ENCODE assay signal across 22 mouse cellular contexts in the genomic region with DNA sequence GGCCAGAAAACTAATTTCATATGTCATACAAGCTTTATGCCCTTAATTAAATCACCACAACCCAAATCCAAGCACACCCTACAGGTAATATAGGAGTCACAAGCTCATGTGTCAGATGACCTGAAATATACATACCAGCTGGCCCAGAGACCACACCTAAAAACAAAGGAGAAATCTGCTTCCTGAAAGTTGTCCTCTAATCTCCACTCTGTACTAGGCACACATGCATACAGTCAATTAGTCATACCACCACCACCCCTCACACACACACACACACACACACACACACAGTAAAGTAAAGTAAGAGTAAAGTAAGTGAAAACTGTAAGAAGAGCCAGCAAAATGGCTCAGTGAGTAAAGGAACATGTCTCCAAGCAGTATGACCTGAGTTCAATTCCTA.
"Had no signal": no experiment of that assay in that cellular context is flagged by ENCODE, and none has a peak within 500 bp of the region (broad histone marks: within the 10 kb centered on the region; RNA-seq: fewer than 3 reads in every experiment).

No protein-coding gene starts in this region.

- H3K9ac ChIP-seq: liver, embryonic 15.5 days; liver, postnatal 0 days; lung, embryonic 15.5 days; midbrain, embryonic 13.5 days; midbrain, embryonic 15.5 days; neural tube, embryonic 12.5 days; stomach, embryonic 15.5 days had no signal

- H3K27ac ChIP-seq: liver, embryonic 15.5 days; lung, embryonic 15.5 days; macrophage; midbrain, embryonic 13.5 days; midbrain, embryonic 15.5 days; neural tube, embryonic 12.5 days; stomach, embryonic 15.5 days had no signal

- H3K4me1 ChIP-seq: lung, embryonic 15.5 days; stomach, embryonic 15.5 days had no signal

- H3K27me3 ChIP-seq: liver, embryonic 15.5 days; lung, embryonic 15.5 days; megakaryocyte, embryonic 14.5 days; midbrain, embryonic 13.5 days; midbrain, embryonic 15.5 days; neural tube, embryonic 12.5 days; stomach, embryonic 15.5 days had no signal

- H3K4me3 ChIP-seq: liver, embryonic 15.5 days; lung, embryonic 15.5 days; megakaryocyte, embryonic 14.5 days; midbrain, embryonic 13.5 days; midbrain, embryonic 15.5 days; neural tube, embryonic 12.5 days; stomach, embryonic 15.5 days had no signal

- H3K9me3 ChIP-seq: liver, embryonic 15.5 days; lung, embryonic 15.5 days; megakaryocyte, embryonic 14.5 days; midbrain, embryonic 13.5 days; midbrain, embryonic 15.5 days; neural tube, embryonic 12.5 days; stomach, embryonic 15.5 days had no signal

- H3K36me3 ChIP-seq: liver, embryonic 15.5 days; lung, embryonic 15.5 days; midbrain, embryonic 15.5 days; stomach, embryonic 15.5 days had no signal

- ATAC-seq: liver, postnatal 0 days; lung, postnatal 0 days; midbrain, embryonic 13.5 days; midbrain, embryonic 15.5 days had no signal

- DNase-seq: liver, postnatal 0 days; lung, adult 2 months; lung, postnatal 14 days; lung, postnatal 36 days; retina, postnatal 1 day; right cerebral cortex, adult 18-20 months; right cerebral cortex, postnatal 25 days; right cerebral cortex, postnatal 4 days; spleen, adult 18-20 months; thymus, adult 2 months; thymus, postnatal 25 days; thymus, postnatal 4 days had no signal

- H3K4me2 ChIP-seq: liver, embryonic 15.5 days; lung, embryonic 15.5 days; midbrain, embryonic 11.5 days; midbrain, embryonic 13.5 days; midbrain, embryonic 15.5 days; neural tube, embryonic 12.5 days; stomach, embryonic 15.5 days had no signal
